Mouse (Mus musculus) left cerebral cortex, postnatal 25 days (tissue): ENCODE data around the gene Hnrnpf. TPM values are rescaled to one million over a fixed set of nuclear protein-coding genes. Genes with fewer than 3 reads are reported as not detected.
A peak's percentile ranks its signal among the peaks of the same experiment; 100 is the strongest.

Source experiments
- DNase-seq, 2 experiments: peaks; one replicate each; pipeline ENCODE4 v3.0.0; 2022; ENCODE audit warnings: low spot score in 2 of 2, mixed read lengths in 1 of 2
- intact Hi-C: fragments of 180-260 bp; cut with DNase I; formaldehyde crosslinking; loops from one replicate; pipeline ENCODE4 v1.15.1; 2025
- total RNA-seq, 2 experiments: library from RNA; stranded (reverse); gene quantifications; 2 replicates each; pipeline ENCODE4 v1.2.3; 2021

The Hnrnpf gene
- total RNA-seq, 2 experiments from 2014 or later = 121 to 132 TPM

- intact Hi-C loops = no loop called here
- DNase-seq = no peak
These were observed 11.5 kb upstream of the Hnrnpf start for GRCm38 (mm10) chr6:117888642-117889096.

- no peak for DNase-seq
- intact Hi-C loops = no loop called here
These were observed 9.9 kb upstream of the Hnrnpf start for GRCm38 (mm10) chr6:117890257-117890656.

GRCm38 (mm10) chr6:117891369-117892160 is 8.6 kb upstream of the Hnrnpf start:
- no peak for DNase-seq
- intact Hi-C loops = no loop called here

- DNase-seq = no peak
- intact Hi-C loops = no loop called here
These were observed 7.7 kb upstream of the Hnrnpf start for GRCm38 (mm10) chr6:117892386-117892785.

GRCm38 (mm10) chr6:117893435-117893834 is 6.7 kb upstream of the Hnrnpf start:
- intact Hi-C loops = no loop called here
- no peak for DNase-seq

GRCm38 (mm10) chr6:117897800-117898199 is 2.3 kb upstream of the Hnrnpf start:
- DNase-seq = no peak
- intact Hi-C loops = no loop called here

- intact Hi-C loops = no loop called here
- DNase-seq = no peak
These were observed 1.6 kb downstream of the Hnrnpf start for GRCm38 (mm10) chr6:117901510-117902402.

GRCm38 (mm10) chr6:117902556-117902955 is 2.4 kb downstream of the Hnrnpf start:
- intact Hi-C loops = no loop called here
- DNase-seq = no peak

GRCm38 (mm10) chr6:117903836-117904235 is 3.7 kb downstream of the Hnrnpf start:
- DNase-seq = no peak
- intact Hi-C loops = no loop called here

- no peak for DNase-seq
- intact Hi-C loops = loop anchor here (5.0 kb wide), 1 partner anchor 43 kb away; the partner anchor contains the start of gene Zfp239
These were observed 5.3 kb downstream of the Hnrnpf start for GRCm38 (mm10) chr6:117905260-117905930.

- intact Hi-C loops = loop anchor here (1.0 to 5.0 kb wide), 3 partner anchors 27 to 65 kb away; partner anchors contain the start of genes Zfp239 and Zfp637
- peak; percentile 67 to 71 for DNase-seq
These were observed 5.9 kb downstream of the Hnrnpf start for GRCm38 (mm10) chr6:117906015-117906531.

- peak; percentile 96 to 99 for DNase-seq
- intact Hi-C loops = loop anchor here (1.0 to 5.0 kb wide), 4 partner anchors 11 to 66 kb away; partner anchors contain the start of genes Zfp239 and Zfp637
These were observed 6.6 kb downstream of the Hnrnpf start for GRCm38 (mm10) chr6:117906590-117907271.

- DNase-seq = peak; percentile 60 to 67
- intact Hi-C loops = loop anchor here (1.0 to 5.0 kb wide), 3 partner anchors 10 to 67 kb away; partner anchors contain the start of genes Zfp239 and Zfp637
These were observed 7.3 kb downstream of the Hnrnpf start for GRCm38 (mm10) chr6:117907301-117907978.

- intact Hi-C loops = loop anchor here (1.0 to 5.0 kb wide), 3 partner anchors 9 to 67 kb away; partner anchors contain the start of genes Zfp239 and Zfp637
- DNase-seq = no peak
These were observed 7.8 kb downstream of the Hnrnpf start for GRCm38 (mm10) chr6:117907979-117908355.

GRCm38 (mm10) chr6:117908424-117908900 is 8.3 kb downstream of the Hnrnpf start:
- intact Hi-C loops = loop anchor here (5.0 kb wide), 1 partner anchor 46 kb away; the partner anchor contains the start of gene Zfp239
- no peak for DNase-seq

GRCm38 (mm10) chr6:117910120-117910661 is 10.1 kb downstream of the Hnrnpf start:
- intact Hi-C loops = no loop called here
- no peak for DNase-seq

GRCm38 (mm10) chr6:117914541-117914940 is 14.4 kb downstream of the Hnrnpf start:
- no peak for DNase-seq
- intact Hi-C loops = no loop called here
